In the genomic region with DNA sequence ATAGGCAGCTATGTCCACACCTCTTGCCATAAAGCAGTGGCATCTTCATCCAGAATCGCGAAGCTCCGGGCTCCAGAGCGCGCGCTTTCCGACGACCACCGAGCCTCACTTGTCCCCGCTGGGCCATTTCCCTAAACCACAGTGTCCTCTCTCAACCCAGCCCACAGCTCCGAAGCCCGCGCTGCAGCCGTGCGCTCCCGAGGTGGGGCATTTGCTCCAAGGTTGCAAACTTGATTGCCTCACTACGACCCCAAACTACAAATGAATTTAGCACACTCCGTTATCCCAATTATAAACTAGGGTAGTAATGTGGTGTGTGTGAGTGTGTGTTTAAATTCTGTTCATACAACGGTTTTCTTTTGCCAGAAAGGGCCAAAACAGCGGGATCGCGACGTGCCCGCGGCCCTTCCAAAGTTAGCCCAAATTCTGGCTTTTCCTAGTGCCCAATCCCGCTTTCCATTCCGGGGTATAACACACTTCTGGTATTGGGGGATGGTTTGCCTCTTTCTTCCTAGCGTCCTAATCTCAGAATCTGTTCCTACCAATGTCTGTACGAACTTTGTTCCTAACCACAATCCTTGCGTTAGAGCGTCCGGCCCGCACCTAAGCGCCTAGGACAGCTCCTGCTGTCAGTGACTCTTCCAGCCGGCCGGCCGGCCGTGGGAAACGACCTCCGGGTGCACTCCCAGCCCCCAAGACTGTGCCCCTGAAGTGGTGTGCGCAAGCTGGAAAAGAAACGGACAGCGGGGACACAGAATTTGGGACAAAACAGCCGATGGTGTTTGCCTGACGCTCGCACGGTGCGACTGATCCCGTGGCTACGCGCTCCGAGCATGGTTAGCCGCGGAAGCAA, we compare ENCODE assay signal across 8 mouse cellular contexts. TPM values are rescaled to one million over a fixed set of nuclear protein-coding genes. Genes with fewer than 3 reads are reported as not detected.
DNase-seq lines count a peak whose midpoint lies in the region; ATAC-seq lines count a peak whose summit lies in the region.

No protein-coding gene starts in this region.

- DNase-seq in adrenal gland, adult 2 months: peak; percentile 25
- DNase-seq in adrenal gland, adult 18-20 months (ENCODE audit: low spot score in 2 of 2): no peak
- DNase-seq in 3134 (ENCODE audit: extremely low read depth, insufficient read length, low spot score): peak; percentile 5
- no peak for DNase-seq in left cerebral cortex, postnatal 14 days (ENCODE audit: low spot score in 2 of 2)
- no peak for DNase-seq in adrenal gland, postnatal 36 days

- peaks cover 26% of the 10 kb centered on the region for H3K4me1 ChIP-seq in forebrain, embryonic 15.5 days
- H3K4me1 ChIP-seq in limb, embryonic 15.5 days: peaks cover 28% of the 10 kb centered on the region
- 0 out of 2 replicates have a peak, but pooled peaks cover 10% of the 10 kb centered on the region for H3K4me1 ChIP-seq in stomach, embryonic 14.5 days (ENCODE audit: control insufficient read depth, insufficient read depth, low read length)

- peak overlapping the region; percentile 28; the same call in 1 of the 2 replicates for H3K9ac ChIP-seq in forebrain, embryonic 15.5 days (replicated peaks)
- H3K9ac ChIP-seq in limb, embryonic 15.5 days: peak overlapping the region; percentile 41
- H3K9ac ChIP-seq in stomach, embryonic 14.5 days (replicated peaks; ENCODE audit: low read depth, low read length): no peak overlapping the region

- peak overlapping the region; percentile 45 for H3K4me3 ChIP-seq in forebrain, embryonic 15.5 days
- peak overlapping the region; percentile 53 for H3K4me3 ChIP-seq in limb, embryonic 15.5 days
- peak overlapping the region; percentile 50 for H3K4me3 ChIP-seq in stomach, embryonic 14.5 days (ENCODE audit: low read depth, low read length)

- H3K36me3 ChIP-seq in forebrain, embryonic 15.5 days: no peaks in the 10 kb centered on the region
- H3K36me3 ChIP-seq in limb, embryonic 15.5 days: no peaks in the 10 kb centered on the region
- no peaks in the 10 kb centered on the region for H3K36me3 ChIP-seq in stomach, embryonic 14.5 days (ENCODE audit: control insufficient read depth, insufficient read depth, low read length)

- no peaks in the 10 kb centered on the region for H3K9me3 ChIP-seq in forebrain, embryonic 15.5 days
- H3K9me3 ChIP-seq in limb, embryonic 15.5 days: no peaks in the 10 kb centered on the region
- H3K9me3 ChIP-seq in stomach, embryonic 14.5 days (ENCODE audit: control insufficient read depth, low read depth, low read length): no peaks in the 10 kb centered on the region

- under 1% methylated on average over 54 of the region's 54 CpGs for WGBS in forebrain, embryonic 15.5 days
- WGBS in limb, embryonic 15.5 days: under 1% methylated on average over 54 of the region's 54 CpGs
- WGBS in stomach, embryonic 14.5 days: under 1% methylated on average over 54 of the region's 54 CpGs

- intact Hi-C loops in left cerebral cortex, postnatal 14 days (cut with DNase I): loop anchor here (5.0 to 10.0 kb wide), 3 partner anchors 57 to 352 kb away; no protein-coding TSS in a partner anchor

- no peak for ATAC-seq in forebrain, embryonic 15.5 days (replicated peaks)
- ATAC-seq in limb, embryonic 15.5 days (ENCODE audit: insufficient number of reproducible peaks, low FRiP score, low TSS enrichment, low read depth): no peak
- 0 out of 2 replicates have a peak, but pooled peaks have one; percentile 28 for ATAC-seq in stomach, embryonic 14.5 days (ENCODE audit: insufficient number of reproducible peaks, insufficient read depth, low FRiP score, low read depth)

- H3K27me3 ChIP-seq in forebrain, embryonic 15.5 days: peaks cover 90% of the 10 kb centered on the region
- H3K27me3 ChIP-seq in limb, embryonic 15.5 days: peaks cover 87% of the 10 kb centered on the region
- H3K27me3 ChIP-seq in stomach, embryonic 14.5 days (ENCODE audit: control insufficient read depth, insufficient read depth, low read length): peaks cover 56% of the 10 kb centered on the region

- H3K27ac ChIP-seq in forebrain, embryonic 15.5 days (replicated peaks): no peak overlapping the region
- H3K27ac ChIP-seq in limb, embryonic 15.5 days: no peak overlapping the region
- no peak overlapping the region for H3K27ac ChIP-seq in stomach, embryonic 14.5 days (ENCODE audit: low read length)

- peak overlapping the region; percentile 80 for H3K4me2 ChIP-seq in forebrain, embryonic 15.5 days (replicated peaks)
- H3K4me2 ChIP-seq in limb, embryonic 15.5 days: peak overlapping the region; percentile 87
- peak overlapping the region; percentile 98 for H3K4me2 ChIP-seq in stomach, embryonic 14.5 days (replicated peaks; ENCODE audit: low read depth, low read length)

RNA-seq across cellular contexts. Expression of a gene that starts 0.7 kb away (rescaled TPM):
- total RNA-seq in adrenal gland, adult 2 months (2021): not detected
- 0.04 TPM in 1 of 2 replicates, not detected in the other for polyA plus RNA-seq in adrenal gland, adult 2 months (2012; rRNA removed)
- total RNA-seq in adrenal gland, adult 18-20 months (2021): under 1 TPM in 1 of 2 experiments, not detected in 1; 0.29 TPM
- polyA plus RNA-seq in forebrain, embryonic 15.5 days (2015; fragmentation: Nextera tagmentation; extraction: Ambion mirVana): 0.15 and 0.22 TPM in 2 replicates
- polyA plus RNA-seq in limb, embryonic 15.5 days (2015; fragmentation: Nextera tagmentation; extraction: Ambion mirVana): 5.6 and 6.1 TPM in 2 replicates
- polyA plus RNA-seq in stomach, embryonic 14.5 days (2014; fragmentation: Nextera tagmentation; extraction: Ambion mirVana): 0.45 and 0.76 TPM in 2 replicates
- total RNA-seq in left cerebral cortex, postnatal 14 days (2021): 1 to 10 TPM; 7.8 to 9.0 TPM
- not detected for total RNA-seq in adrenal gland, postnatal 36 days (2021)

Comparison
In these comparisons a context has a peak if more than half of its experiments do, and no peak if none do; other contexts are left out.
1. DNase-seq: peak in adrenal gland, adult 2 months (single experiment) and 3134 (single experiment); none in adrenal gland, adult 18-20 months (0 of 2), left cerebral cortex, postnatal 14 days (0 of 2) and adrenal gland, postnatal 36 days (0 of 2).
2. RNA of a gene that starts 0.7 kb away (total RNA-seq): 7.8 to 9.0 TPM in left cerebral cortex, postnatal 14 days; 0.29 TPM in adrenal gland, adult 18-20 months, not detected in adrenal gland, postnatal 36 days and not detected in adrenal gland, adult 2 months; every median in the first group is over 4 times any median in the second.
3. Peak in every context shown above with its lines, with median percentiles within 50 percentile points of each other: H3K4me2 ChIP-seq and H3K4me3 ChIP-seq.